Mouse (Mus musculus) limb, embryonic 15.5 days (tissue): ENCODE measurements at regions not wholly inside any gene's neighbourhood (a gene's known extent, or its start where the extent isn't known, plus 50 kb on each side); places are given as distances from the start of the nearest gene placed in this dataset.

Experiments used
- ATAC-seq: fragments of 200-750 bp; cut with Nextera tagmentation; 2 replicates; pipeline ENCODE4 v1.8.0; 2017; ENCODE audit warnings: low read depth, moderate TSS enrichment; ENCODE audit not compliant: insufficient number of reproducible peaks, low FRiP score, low TSS enrichment
- H3K27ac ChIP-seq: fragments of 300-500 bp; sonication (generic); 2 replicates; pipeline ENCODE4 v1.5.1; 2015; ENCODE audit warnings: moderate library complexity, mild to moderate bottlenecking, inconsistent platforms
- H3K27me3 ChIP-seq: fragments of 300-500 bp; sonication (generic); 2 replicates; pipeline ENCODE4 v1.6.1; 2015; ENCODE audit warnings: inconsistent platforms
- H3K36me3 ChIP-seq: fragments of 300-500 bp; sonication (generic); 2 replicates; pipeline ENCODE4 v1.6.1; 2015; ENCODE audit warnings: inconsistent platforms
- H3K4me1 ChIP-seq: fragments of 300-500 bp; sonication (generic); 2 replicates; pipeline ENCODE4 v1.6.1; 2015; ENCODE audit warnings: inconsistent platforms
- H3K4me2 ChIP-seq: fragments of 300-500 bp; sonication (generic); 2 replicates; pipeline ENCODE4 v1.6.1; 2015; ENCODE audit warnings: mild to moderate bottlenecking, inconsistent platforms
- H3K4me3 ChIP-seq: fragments of 300-500 bp; sonication (generic); 2 replicates; pipeline ENCODE4 v1.5.1; 2015; ENCODE audit warnings: mild to moderate bottlenecking, inconsistent platforms
- H3K9ac ChIP-seq: fragments of 300-500 bp; sonication (generic); 2 replicates; pipeline ENCODE4 v1.6.1; 2015; ENCODE audit warnings: inconsistent platforms
- H3K9me3 ChIP-seq: fragments of 300-500 bp; sonication (generic); 2 replicates; pipeline ENCODE4 v1.6.1; 2016; ENCODE audit warnings: inconsistent platforms
- WGBS: fragments of 180-500 bp; shearing (Covaris S2); methylation state at CpG from one replicate; pipeline ENCODE4 v1.1.7; 2015; 5-methylcytosine and 5-hydroxymethylcytosine counted together

DNA sequence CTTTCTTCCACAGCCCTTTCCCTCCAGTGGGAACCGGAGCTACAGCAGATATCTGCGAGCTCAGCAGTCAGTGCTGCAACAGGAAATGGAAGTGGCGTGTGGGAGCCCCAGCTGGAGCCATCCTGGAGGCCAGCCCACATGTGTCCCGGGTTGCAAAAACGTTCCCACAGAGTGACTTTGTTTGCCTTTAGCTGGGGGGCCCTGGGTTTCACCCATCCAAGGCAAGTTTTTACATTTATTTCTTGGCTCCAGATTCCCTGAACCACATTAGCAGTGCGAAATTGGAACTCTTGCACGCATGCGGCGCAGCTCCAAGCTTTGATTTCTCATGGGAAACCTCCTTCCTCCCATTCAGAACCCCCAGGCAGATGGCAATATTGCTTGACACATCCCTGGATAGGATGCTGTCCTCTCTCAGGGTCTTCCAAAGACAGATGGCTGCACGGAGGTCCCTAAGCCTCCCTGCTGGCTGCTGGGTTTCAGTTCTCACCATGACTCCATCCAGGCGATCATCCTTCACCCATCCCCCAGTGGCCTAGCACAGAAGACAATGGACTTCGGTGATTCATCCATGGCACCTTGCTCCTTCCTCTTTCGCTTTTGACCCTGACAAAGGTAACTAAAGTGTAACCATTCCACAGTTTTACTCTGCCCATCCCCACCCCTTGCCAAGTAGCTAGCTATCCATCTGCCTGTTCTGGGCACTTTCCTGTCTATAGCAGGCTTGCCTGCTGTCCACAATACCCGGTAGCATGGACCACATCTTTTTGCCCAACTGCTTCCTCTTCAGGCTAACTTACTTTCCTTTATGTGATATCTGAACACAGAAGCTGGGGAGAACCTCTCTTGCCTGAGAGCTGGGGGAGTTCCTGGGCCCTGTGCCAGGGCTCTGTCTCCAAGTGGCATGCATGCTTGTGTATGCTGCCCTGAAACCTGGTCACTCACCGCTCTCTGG is 195.3 kb downstream of the Gadd45g start:
- H3K27ac ChIP-seq = peak overlapping the region; percentile 59
- no peaks in the 10 kb centered on the region for H3K9me3 ChIP-seq
- WGBS = 40% methylated on average over 15 of the region's 15 CpGs
- H3K36me3 ChIP-seq = no peaks in the 10 kb centered on the region
- H3K4me2 ChIP-seq = peak overlapping the region; percentile 17; the same call in 1 of the 2 replicates
- H3K9ac ChIP-seq = no peak overlapping the region
- H3K4me1 ChIP-seq = peaks cover 22% of the 10 kb centered on the region
- no peak overlapping the region for H3K4me3 ChIP-seq
- no peaks in the 10 kb centered on the region for H3K27me3 ChIP-seq
- ATAC-seq = peak; percentile 52; the same call in 1 of the 2 replicates

DNA sequence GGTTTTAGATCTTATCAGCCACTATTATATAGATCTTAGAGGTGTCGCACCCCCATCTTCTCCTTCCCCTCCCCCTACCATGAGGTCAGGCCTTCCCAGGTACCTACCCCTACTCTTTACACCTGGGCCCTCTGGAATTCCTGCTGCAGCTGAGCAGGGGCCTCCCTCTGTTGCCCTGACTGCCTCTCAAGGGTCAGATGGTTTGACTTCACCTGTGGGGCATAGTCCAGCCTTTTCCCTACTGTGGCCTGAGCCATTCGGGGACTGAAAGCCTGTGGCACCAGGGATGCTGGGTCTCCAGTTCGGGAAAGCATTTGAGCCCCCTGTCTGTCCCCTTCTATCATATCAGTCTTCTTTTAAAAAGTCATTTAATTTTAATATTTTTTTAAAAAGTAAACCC is 196.4 kb downstream of the Gadd45g start:
- WGBS = 89% methylated on average over 3 of the region's 3 CpGs
- H3K4me2 ChIP-seq = no peak overlapping the region

DNA sequence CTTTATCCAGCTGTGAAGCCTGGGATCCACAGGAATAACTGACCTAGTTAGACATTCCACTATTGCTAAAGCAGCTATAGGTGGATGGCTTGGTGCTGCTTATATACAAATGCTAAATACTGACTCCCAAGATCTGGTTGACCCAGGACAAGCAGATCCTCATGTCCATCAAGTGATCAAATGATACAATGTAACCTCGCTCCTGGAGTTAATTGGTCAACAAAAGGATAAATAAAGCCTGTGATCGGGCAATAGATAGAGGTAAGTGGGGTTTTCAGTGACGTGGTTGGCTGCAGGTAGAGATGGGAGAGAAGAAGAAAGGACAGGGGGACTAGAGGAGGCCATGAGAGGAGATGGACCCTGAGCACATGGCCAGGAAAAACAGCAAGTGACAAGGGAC is 197.4 kb downstream of the Gadd45g start:
- Histone ChIP-seq H3K36me3 (no peaks in the 10 kb centered on the region), H3K9me3 (no peaks in the 10 kb centered on the region), H3K27ac (no peak overlapping the region), H3K27me3 (no peaks in the 10 kb centered on the region), H3K4me3 (no peak overlapping the region), H3K9ac (no peak overlapping the region), H3K4me1 (peaks cover 30% of the 10 kb centered on the region), H3K4me2 (no peak overlapping the region)
- WGBS = 94% methylated on average over 3 of the region's 3 CpGs
- no peak for ATAC-seq

More for the DNA sequence above, 196.4 kb downstream of the Gadd45g start:
- Histone ChIP-seq H3K4me1 (peaks cover 27% of the 10 kb centered on the region), H3K36me3 (no peaks in the 10 kb centered on the region), H3K9me3 (no peaks in the 10 kb centered on the region), H3K4me3 (no peak overlapping the region), H3K27ac (no peak overlapping the region), H3K27me3 (no peaks in the 10 kb centered on the region), H3K9ac (no peak overlapping the region)
- no peak for ATAC-seq

DNA sequence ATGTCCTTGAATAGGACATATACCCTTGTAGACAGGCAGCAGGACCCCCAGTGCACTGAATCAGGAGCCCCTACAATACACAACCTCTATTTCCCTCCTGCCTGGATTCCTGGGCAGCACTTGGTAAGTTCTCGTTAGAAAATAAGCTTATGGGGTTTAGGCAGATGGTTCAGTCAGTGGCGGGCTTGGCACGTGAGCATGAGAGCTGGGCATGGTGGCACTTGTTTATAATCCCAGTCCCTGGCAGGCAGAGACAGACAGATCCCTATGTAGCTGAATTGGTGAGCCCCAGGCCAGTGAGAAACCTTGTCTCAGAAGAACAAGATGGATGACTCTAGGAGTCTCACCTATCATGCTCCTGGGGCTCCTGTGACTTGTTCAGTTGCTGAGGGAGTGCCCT is 198.9 kb downstream of the Gadd45g start:
- Histone ChIP-seq H3K9ac (no peak overlapping the region), H3K9me3 (no peaks in the 10 kb centered on the region), H3K27ac (no peak overlapping the region), H3K27me3 (no peaks in the 10 kb centered on the region), H3K36me3 (no peaks in the 10 kb centered on the region), H3K4me3 (no peak overlapping the region), H3K4me1 (peaks cover 30% of the 10 kb centered on the region), H3K4me2 (no peak overlapping the region)
- no peak for ATAC-seq
- 75% methylated on average over 3 of the region's 3 CpGs for WGBS

DNA sequence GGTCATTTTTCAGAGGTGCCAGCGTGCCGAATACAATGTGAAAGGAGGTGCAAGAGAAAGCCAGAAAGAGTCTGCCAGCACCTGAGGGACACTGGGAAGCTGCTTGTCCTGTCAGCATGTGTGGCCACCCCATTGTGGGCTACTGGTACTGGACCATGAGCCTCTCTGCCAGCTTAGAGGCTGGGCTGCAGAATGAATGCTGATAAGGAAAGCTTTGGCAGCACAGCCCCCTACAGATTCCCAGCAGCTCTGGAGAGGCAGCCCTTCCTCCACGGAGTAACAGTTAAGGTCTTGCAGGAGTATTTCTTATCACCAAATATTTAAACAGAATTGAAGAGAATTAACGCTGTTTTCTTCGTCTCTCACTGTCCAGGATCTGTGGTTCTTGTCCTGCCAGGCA is 199.5 kb downstream of the Gadd45g start:
- H3K4me1 ChIP-seq = peaks cover 29% of the 10 kb centered on the region
- H3K27me3 ChIP-seq = no peaks in the 10 kb centered on the region
- H3K9me3 ChIP-seq = no peaks in the 10 kb centered on the region
- no peak for ATAC-seq
- no peak overlapping the region for H3K4me3 ChIP-seq
- H3K36me3 ChIP-seq = no peaks in the 10 kb centered on the region
- no peak overlapping the region for H3K4me2 ChIP-seq
- 0 out of 2 replicates have a peak overlapping the region, but pooled peaks have one; percentile 18 for H3K27ac ChIP-seq
- WGBS = 64% methylated on average over 5 of the region's 5 CpGs
- H3K9ac ChIP-seq = no peak overlapping the region; the same call in 1 of the 2 replicates

DNA sequence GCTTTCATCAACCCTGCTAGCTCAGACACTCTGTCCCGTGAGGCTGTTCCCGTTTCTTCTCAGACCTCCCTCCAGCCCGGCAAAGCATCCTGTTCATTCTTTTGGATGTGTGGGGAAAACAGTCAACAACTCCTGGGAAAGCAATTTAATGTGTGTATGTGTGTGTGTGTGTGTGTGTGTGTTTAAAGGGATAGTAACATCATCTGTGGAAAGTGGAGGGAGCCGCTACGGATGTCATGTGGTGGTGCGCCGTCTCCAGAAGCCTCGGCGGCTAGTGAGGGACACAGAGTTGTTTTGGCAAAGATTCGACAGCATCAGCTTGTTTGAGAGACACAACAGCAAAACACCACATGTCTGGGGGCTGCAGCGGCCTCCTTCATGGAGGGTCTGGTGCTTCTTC is 200.2 kb downstream of the Gadd45g start:
- ATAC-seq = no peak
- no peaks in the 10 kb centered on the region for H3K9me3 ChIP-seq
- H3K4me3 ChIP-seq = no peak overlapping the region
- H3K27me3 ChIP-seq = no peaks in the 10 kb centered on the region
- H3K4me2 ChIP-seq = no peak overlapping the region
- no peak overlapping the region for H3K9ac ChIP-seq
- H3K4me1 ChIP-seq = peaks cover 22% of the 10 kb centered on the region
- 49% methylated on average over 11 of the region's 11 CpGs for WGBS
- no peak overlapping the region for H3K27ac ChIP-seq
- H3K36me3 ChIP-seq = no peaks in the 10 kb centered on the region

DNA sequence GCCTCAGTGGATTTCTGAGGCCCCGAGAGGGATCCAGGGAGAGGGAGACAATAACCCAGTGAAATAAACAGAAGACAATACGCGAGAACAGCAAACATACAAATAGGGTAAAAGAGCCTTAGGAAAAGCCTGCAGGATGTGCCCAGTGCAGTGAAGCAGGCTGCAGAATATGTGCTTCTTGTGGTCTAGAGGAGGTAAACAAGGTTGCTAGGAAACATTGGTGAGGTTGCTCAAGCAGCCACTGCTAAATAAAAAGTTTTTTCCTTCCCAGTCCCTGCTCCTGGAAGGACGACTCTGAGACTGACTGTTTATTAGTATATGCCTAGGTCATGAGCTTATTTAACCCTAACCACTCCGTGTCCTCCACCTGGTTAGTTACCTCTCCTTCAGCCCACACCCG is 201.5 kb downstream of the Gadd45g start:
- no peak for ATAC-seq
- no peaks in the 10 kb centered on the region for H3K27me3 ChIP-seq
- no peak overlapping the region for H3K4me2 ChIP-seq
- H3K4me3 ChIP-seq = no peak overlapping the region
- 76% methylated on average over 6 of the region's 6 CpGs for WGBS
- H3K9me3 ChIP-seq = no peaks in the 10 kb centered on the region
- H3K36me3 ChIP-seq = no peaks in the 10 kb centered on the region
- peaks cover 11% of the 10 kb centered on the region for H3K4me1 ChIP-seq
- H3K9ac ChIP-seq = no peak overlapping the region
- H3K27ac ChIP-seq = no peak overlapping the region

DNA sequence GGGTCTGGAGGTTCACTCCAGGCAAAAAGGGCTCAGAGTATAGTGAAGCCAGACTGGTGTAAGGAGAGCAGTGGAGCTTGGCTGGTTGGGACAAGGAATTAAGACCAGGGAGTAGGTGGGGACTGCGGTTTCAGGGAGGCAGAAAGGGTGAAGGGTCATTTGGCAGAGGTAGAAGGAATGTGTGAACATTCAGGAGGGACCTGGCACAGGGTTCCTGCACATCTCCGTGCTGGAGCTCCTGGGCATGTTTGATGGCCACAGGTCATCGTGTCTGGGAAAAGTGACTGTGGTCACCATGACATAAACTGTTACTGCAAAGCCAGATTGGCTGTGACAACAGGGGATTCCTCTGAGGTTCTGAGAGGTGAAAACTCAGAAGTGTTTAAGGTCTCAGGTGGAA is 202.3 kb downstream of the Gadd45g start:
- Histone ChIP-seq H3K36me3 (no peaks in the 10 kb centered on the region), H3K9me3 (no peaks in the 10 kb centered on the region), H3K4me3 (no peak overlapping the region), H3K9ac (no peak overlapping the region), H3K4me2 (no peak overlapping the region), H3K27ac (no peak overlapping the region), H3K27me3 (no peaks in the 10 kb centered on the region), H3K4me1 (peaks cover 11% of the 10 kb centered on the region)
- no peak for ATAC-seq
- 77% methylated on average over 3 of the region's 3 CpGs for WGBS

DNA sequence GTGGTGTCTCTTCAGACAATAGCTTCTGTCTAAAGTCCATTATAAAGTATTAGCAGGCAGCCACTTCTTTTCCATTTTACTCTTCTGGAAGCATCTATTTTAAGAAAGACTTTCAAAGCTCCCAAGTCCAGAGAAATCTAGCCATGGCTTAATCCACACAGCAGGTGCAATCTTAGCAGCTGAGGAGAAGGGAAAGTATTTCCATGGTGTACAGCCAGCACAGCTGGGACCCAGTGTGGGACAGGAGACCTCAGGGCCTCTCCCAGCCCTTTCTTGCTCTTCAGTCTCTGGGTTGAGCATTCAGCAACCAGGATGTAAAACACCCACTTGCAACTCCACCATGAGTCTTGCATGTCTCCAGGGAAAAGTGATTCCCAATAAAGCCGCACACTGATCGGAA is 202.8 kb downstream of the Gadd45g start:
- peaks cover 11% of the 10 kb centered on the region for H3K4me1 ChIP-seq
- WGBS = 93% methylated on average over 2 of the region's 2 CpGs
- no peak overlapping the region for H3K4me2 ChIP-seq
- H3K27ac ChIP-seq = no peak overlapping the region
- H3K4me3 ChIP-seq = no peak overlapping the region
- H3K27me3 ChIP-seq = no peaks in the 10 kb centered on the region
- ATAC-seq = no peak
- no peaks in the 10 kb centered on the region for H3K36me3 ChIP-seq
- no peaks in the 10 kb centered on the region for H3K9me3 ChIP-seq
- no peak overlapping the region for H3K9ac ChIP-seq

DNA sequence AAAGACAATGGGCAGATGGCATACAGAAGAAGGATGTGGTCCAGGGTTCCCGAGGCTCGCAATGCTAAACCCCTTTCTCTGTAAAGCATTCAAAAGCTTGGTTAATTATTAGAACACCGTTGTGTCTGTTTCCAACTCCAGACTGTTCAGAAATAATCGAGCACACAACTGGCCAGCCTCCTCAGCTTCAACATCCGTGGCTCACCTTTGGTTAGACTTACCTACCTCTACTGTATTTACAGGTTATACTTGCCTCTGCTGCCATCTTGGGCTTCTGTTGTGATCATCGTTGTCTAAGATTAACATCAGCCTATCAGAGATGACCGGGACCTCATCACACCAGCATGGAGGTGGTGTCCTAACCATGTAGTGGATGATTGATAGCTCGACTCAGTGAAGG is 209.3 kb downstream of the Gadd45g start:
- Histone ChIP-seq H3K9ac (no peak overlapping the region), H3K36me3 (no peaks in the 10 kb centered on the region), H3K27ac (no peak overlapping the region), H3K4me1 (peaks cover 10% of the 10 kb centered on the region), H3K4me3 (no peak overlapping the region), H3K9me3 (no peaks in the 10 kb centered on the region), H3K4me2 (no peak overlapping the region), H3K27me3 (no peaks in the 10 kb centered on the region)
- ATAC-seq = no peak
- 90% methylated on average over 8 of the region's 8 CpGs for WGBS

DNA sequence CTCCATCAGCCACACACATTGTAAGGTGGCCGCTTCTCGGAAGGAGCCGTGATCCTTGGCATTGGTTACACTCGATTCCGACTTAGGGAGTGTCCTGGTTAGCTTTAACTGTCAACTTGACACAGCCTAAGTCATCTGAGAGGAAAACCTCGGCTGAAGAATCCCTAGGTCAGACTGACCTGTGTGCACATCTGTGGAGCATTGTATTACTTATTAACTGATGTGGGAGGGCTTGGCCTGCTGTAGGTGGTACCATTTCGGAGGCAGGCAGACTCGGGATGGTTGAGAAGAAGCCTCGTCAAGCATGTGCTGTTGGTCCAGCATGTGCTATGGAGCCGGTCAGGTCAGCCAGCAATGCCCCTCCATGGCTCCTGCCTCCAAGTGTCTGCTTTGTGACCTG is 211.0 kb downstream of the Gadd45g start:
- Histone ChIP-seq H3K9me3 (no peaks in the 10 kb centered on the region), H3K27me3 (no peaks in the 10 kb centered on the region), H3K36me3 (no peaks in the 10 kb centered on the region), H3K4me2 (no peak overlapping the region), H3K9ac (no peak overlapping the region), H3K4me3 (no peak overlapping the region), H3K27ac (no peak overlapping the region), H3K4me1 (peaks cover 11% of the 10 kb centered on the region)
- ATAC-seq = no peak
- 73% methylated on average over 10 of the region's 10 CpGs for WGBS

DNA sequence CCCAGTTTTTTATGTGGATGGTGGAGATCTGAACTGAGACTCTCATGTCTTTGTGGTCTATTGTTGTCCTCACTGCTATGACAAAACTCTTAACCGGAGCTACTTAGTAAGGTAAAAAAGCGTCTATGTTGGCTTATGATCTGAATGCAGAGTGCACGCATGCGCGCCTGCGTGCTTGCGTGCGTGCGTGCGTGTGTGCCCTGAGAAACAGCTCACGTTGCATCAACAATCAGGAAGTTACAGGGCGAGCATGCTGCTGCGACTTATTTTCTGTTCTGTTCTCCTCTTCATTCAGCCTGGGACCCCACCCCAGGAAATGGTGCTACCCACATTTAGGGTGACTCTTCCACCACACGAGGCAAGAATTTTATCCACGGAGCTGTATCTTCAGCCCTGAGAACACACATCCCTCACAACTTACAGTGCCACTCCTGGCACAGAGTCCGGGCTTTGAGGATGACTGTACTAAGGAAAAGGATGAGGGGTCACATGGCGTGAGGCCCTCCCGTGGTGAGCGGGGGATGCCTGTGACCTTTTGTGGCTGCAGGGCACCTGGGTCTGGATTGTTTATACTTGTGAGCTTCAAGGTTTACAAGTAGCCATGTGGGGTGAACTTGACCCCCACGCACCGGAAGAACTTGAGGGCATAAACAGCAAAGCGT is 213.4 kb downstream of the Gadd45g start:
- ATAC-seq = no peak
- Histone ChIP-seq H3K9me3 (no peaks in the 10 kb centered on the region), H3K9ac (no peak overlapping the region), H3K4me3 (no peak overlapping the region), H3K27ac (no peak overlapping the region), H3K36me3 (no peaks in the 10 kb centered on the region), H3K27me3 (no peaks in the 10 kb centered on the region), H3K4me2 (0 out of 2 replicates have a peak overlapping the region, but pooled peaks have one; percentile 5), H3K4me1 (peaks cover 15% of the 10 kb centered on the region)
- 71% methylated on average over 22 of the region's 22 CpGs for WGBS
